Mouse (Mus musculus) heart, adult 11 months (tissue): ENCODE results near the gene Rpl28.
"Not testable (repeated sequence)": the region's sequence is repeated elsewhere in the genome, so short reads cannot be mapped to it uniquely, and the experiment has no call there.

ENCODE experiments used
- DNase-seq: peaks from one replicate; pipeline ENCODE4 v3.0.0; 2022

Rpl28 gene

DNA sequence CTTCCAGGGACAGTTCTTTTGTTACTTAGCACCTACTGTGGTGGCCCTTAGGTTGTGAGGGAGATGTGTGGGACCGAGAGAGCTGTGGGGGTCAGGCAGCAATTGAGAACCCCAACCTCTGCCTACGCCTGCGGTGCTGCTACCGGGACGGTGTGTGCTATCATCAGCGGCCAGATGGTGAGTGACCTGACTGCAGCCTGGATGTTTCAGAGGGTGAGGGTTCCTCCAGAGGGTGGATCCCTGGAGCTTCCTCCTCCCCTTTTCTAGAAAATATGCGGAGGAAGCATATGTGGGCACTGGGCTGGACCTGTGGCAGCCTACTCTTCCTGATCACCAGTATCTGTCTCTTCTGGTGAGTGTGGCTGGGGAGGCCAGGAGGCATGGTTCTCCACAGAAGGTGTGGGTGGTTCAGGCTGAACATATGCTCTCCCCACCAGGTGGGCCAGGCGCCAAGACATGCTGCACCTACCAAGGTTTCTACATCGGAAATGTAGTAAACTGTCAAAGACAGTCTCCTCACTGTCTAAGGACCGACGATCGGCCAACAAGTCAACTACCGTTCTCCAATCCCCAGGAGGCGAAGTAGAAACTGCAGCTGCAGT lies 8.9 kb upstream of the Rpl28 start:
- DNase-seq = no peak

- DNase-seq = peak; percentile 96
These were observed 3.9 kb upstream of the Rpl28 start for GRCm38 (mm10) chr7:4788499-4789435.

DNA sequence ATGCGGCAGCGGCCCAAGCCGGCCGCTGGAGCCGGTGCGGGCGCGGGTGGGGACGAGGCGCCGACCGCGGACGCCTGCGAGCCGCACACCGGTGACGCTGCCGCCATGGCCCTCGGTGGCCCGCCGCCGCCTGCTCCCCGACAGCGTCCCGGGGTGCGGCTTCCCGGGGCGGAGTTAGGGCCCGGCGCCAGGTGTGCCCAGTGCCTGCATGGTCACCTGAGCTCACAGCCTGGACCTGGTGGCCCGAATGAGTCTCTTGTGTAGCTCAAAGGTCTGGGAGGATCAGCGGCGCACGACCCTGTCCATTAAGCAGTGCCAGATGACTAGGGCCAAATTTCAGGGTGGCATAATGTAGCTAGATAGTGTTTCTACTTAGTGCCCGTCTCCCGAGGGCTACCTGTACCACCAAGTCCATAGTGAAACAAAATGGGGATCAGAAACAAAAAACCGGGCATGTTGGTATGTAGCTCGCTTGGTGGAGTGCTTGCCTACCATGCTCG lies 3.2 kb upstream of the Rpl28 start, which contains the start of gene Tmem238:
Gene Tmem238, minus strand, starts transcription at position 221 of the 500 bp plus-strand sequence.
- peak; percentile 96 for DNase-seq

DNA sequence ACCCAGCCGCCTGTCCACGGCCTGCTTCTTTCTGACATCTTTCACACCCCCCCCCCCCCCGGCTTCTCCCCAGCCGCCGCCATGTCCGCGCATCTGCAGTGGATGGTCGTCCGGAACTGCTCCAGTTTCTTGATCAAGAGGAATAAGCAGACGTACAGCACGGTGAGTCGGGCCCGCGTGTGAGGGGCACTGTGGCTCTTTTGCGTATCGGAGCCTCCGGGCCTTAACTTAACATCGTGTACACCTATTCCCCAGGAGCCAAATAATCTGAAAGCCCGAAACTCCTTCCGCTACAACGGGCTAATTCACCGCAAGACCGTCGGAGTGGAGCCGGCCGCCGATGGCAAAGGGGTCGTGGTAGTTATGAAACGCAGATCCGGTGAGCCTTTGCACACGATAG lies 574 bp downstream of the Rpl28 start:
- not testable (repeated sequence) for DNase-seq

GRCm38 (mm10) chr7:4793674-4794073 lies 1.0 kb downstream of the Rpl28 start:
- DNase-seq = peak; percentile 71

- no peak for DNase-seq
These were observed 2.0 kb downstream of the Rpl28 start for GRCm38 (mm10) chr7:4794631-4795168.

GRCm38 (mm10) chr7:4795767-4796433 lies 3.2 kb downstream of the Rpl28 start:
- DNase-seq = peak; percentile 89

DNA sequence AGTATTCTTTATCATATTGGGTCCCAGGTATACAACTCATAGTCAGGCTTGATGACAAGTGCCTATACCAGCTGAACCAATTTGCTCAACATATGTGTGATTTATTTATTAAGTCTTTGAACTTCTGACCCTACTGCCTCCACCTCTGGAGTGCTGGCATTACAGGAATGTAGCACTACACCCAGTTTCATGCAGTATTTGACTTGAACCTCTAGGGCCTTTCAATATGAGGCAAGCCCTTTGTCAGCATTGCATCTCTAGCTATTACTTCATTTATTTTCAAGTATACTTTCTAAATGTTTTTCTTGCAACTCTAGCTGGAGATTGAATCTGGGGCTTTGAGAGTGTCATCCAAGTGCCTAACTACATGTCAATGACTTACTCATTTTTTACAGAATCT lies 9.6 kb downstream of the Rpl28 start:
- no peak for DNase-seq

DNA sequence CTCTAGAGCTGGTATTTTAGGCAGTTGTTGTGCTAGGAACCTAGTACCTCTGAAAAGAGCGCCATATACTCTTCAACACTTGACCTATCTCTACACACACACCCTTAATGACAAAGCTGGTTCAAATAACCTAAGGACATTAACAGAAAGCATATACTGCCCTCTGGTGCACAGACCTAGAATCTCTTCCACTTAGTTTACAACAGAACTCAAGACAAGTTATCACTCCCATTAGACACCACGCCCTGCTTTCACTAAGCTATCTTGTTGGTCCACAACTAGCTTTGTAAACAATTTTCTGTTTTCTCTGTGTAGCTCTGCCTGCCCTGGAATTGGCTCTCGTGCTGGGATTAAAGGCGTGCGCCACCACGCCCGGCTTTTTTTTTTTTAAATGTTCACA lies 14.0 kb downstream of the Rpl28 start:
- no peak for DNase-seq

DNA sequence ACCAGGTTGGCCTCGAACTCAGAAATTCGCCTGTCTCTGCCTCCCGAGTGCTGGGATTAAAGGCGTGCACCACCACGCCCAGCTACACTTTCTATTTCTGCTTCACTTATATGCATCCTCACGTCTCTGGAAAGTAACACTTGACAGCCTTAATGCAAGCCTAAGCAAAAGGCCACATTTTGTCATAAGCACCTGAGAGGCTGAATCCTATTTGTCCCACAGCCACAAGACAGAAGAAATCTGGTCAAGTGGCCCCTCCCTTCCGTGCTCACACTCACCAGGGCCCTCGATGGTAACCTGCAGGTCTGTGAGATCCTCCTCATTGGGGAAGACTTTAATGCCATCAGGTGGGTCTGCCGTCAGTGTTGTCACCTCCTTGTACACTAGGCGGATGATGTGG lies 18.5 kb downstream of the Rpl28 start:
- not testable (repeated sequence) for DNase-seq

DNA sequence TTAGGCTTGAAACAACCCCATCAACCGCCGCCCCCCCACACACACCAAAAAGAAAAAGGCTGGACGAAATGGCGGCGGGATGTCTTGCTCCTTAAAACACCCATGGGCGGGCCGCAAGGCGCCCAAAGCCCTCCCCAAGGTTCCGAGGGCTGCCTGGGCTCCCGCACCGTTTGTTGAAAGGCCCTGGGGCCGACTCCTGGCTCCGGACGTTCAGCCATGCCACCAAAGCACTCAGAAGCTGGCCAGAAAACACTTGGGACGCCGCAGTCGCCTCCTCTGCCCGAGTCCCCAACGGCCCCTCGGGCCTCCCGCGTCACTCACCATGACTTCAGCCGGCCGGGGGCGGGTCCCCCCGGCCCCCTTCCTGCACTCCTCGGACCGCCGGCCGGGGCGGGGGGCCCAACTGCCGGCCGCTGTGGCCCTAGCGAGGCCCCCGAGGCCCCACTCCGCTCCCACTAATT lies 19.2 kb downstream of the Rpl28 start:
- no peak for DNase-seq

GRCm38 (mm10) chr7:4812303-4813104 lies 19.8 kb downstream of the Rpl28 start, which contains the start of gene Ube2s:
Gene Ube2s (minus strand): TSS chr7:4812590.
- DNase-seq = peak; percentile 100

- peak; percentile 89 for DNase-seq
These were observed 20.6 kb downstream of the Rpl28 start for GRCm38 (mm10) chr7:4813105-4813791.

- DNase-seq = no peak
These were observed 23.9 kb downstream of the Rpl28 start for GRCm38 (mm10) chr7:4816559-4816958.

- DNase-seq = not testable (repeated sequence)
These were observed 28.3 kb downstream of the Rpl28 start for GRCm38 (mm10) chr7:4820925-4821324.

GRCm38 (mm10) chr7:4821690-4822089 lies 29.0 kb downstream of the Rpl28 start:
- DNase-seq = no peak

GRCm38 (mm10) chr7:4822162-4822907 lies 29.7 kb downstream of the Rpl28 start:
- no peak for DNase-seq

DNA sequence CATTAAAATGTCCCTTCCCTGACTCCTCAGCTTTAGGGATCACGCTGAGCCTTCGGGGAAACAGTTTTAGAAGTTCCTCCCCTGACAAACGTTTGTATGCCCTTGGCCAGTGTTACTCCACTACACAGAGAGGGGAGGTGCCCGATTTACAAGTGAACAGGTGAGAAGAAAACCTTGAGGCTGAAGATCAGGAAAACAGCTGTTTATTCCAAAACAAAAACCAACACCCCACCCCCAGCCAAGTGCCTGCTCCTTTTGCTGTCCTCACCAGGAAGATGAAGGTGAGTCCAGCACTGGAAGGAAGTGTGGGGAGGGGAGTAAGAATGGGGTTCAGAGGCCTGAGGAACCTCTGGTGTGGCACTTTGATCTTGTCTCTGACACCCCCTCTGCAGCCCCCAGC lies 32.7 kb downstream of the Rpl28 start:
- no peak for DNase-seq

DNA sequence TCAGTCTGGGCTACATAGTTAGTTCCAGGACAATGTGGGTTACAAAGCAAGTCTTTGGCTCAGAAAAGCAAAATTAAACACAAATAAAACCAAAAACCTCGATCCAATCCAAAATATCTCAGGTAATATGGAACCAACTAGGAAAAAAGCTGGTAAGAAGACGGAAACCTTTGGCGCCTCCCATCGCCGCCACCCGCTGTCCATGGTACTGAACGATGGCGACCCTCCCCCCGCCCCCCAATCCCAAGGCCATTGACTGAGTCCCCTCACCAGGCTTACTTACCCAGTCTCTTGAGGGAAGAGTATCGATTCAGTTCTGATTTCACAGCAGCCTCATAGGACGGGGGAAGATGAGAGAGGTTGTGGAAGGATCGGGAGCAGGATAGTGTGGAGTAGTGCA lies 37.8 kb downstream of the Rpl28 start:
- no peak for DNase-seq

DNA sequence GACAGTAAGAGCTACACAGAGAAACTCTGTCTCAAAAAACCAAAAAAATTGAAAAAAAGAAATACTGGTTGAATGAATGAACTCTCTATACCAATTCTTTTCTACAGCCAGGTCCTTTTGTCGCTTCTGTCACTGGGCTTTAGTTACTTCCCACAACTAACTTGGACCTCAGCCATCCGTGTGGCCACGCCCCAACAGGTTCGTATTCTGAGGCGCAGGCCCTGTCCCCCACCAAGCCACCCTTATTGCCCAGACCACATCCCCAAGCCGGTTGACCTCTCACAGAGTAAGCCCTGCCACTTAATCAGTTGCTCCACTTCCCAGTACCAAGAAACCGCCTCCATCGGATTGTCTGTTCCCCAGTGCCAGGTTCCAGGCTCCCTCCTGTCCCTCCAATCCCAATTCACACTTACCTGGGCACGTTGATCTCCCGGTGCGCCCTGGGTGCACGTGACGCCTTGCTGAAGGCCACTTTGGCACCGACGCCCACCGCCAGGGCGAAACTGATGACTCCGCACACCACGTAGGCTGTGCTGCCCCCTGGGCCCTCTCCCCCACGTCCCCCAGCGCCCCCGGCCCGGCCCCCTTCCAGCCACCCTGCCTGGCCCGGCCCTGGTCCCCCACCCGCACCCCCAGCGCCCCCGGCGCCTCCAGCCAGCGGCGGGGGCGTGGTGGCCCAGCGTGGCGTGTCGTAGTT lies 43.1 kb downstream of the Rpl28 start:
- no peak for DNase-seq
